Mouse (Mus musculus): ENCODE measurements around the gene Sprr2a2. TPM values are rescaled to one million over a fixed set of nuclear protein-coding genes. Genes with fewer than 3 reads are reported as not detected.
"Not testable (repeated sequence)": the region's sequence is repeated elsewhere in the genome, so short reads cannot be mapped to it uniquely, and the experiment has no call there.

The Sprr2a2 gene
- polyA plus RNA-seq (2012; rRNA removed): 14,912 and 26,019 TPM in 2 replicates

GRCm38 (mm10) chr3:92215569-92215968, at the start of gene Sprr2a2, which contains the start of gene Sprr2a1:
Gene Sprr2a2 (plus strand): TSS chr3:92215920.
Gene Sprr2a1 (plus strand): TSS chr3:92215799.
- not testable (repeated sequence) for DNase-seq (ENCODE audit: low spot score)

DNA sequence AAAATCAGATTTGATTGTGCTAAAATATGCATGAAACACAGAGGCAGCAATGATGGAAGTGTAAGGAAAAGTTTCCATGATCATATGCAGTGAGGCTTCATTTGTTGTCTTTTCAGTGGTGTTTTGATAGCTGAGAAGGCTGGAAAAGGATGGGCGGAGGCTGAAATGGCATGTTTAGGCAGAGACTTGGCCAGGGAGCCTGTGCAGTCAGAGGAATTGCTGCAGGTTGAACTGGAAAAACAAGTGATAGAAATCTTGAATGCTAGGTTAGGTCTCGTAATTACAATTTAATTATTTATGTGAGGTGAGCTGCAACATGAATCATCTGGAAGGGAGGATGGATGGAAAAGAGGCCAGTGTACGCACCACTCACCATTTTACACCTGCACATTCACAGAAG, 45.9 kb upstream of the Sprr2a2 start:
- DNase-seq (ENCODE audit: low spot score): no peak

DNA sequence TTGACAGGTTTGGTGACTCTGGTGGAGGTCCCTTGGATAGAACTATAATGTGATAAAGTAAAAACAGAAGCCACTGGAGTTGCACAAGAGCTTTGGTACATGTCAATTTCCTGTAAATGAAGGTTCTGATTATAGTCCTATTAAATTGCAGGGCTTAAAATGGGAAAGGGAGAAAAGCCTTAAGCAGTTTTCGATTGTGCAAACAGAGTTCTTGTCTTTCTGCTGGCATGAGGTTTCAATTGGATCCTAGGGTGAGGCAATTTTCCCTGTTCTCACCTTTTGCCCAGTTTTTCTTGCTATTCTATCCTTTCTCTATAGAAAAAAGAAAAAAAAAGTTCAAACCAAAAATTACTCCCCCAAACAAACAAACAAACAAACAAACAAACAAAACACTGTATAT, 38.8 kb upstream of the Sprr2a2 start:
- no peak for DNase-seq (ENCODE audit: low spot score)

DNA sequence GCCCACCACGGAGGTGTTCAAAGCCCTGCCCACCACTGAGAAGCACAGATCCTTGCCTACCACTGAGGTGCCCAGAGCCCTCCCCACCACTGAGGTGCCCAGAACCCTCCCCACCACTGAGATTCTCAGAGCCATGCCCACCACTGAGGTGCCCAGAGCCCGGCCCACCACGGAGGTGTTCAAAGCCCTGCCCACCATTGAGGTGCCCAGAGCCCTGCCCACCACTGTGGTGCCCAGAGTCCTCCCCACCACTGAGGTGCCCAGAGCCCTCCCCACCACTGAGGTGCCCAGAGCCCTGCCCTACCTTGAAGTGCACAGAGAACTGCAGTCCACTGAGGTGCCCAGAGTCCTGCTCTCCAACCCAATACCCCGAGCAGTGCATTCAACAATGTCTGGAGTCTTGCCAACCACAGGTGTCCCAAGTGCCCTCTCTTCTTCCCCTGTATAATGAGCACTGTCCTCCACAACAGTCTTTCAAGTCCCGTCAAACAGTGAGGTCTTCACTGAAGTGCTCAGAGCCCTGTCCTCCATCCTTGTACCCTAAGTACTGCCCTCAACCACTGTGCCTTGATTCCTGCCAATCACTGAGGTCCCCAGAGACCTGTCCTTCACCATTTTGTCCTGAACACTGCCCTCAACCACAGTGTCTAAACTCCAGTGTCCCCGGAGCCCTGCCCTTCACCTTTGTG, 20.1 kb upstream of the Sprr2a2 start:
- DNase-seq (ENCODE audit: low spot score): no peak

DNA sequence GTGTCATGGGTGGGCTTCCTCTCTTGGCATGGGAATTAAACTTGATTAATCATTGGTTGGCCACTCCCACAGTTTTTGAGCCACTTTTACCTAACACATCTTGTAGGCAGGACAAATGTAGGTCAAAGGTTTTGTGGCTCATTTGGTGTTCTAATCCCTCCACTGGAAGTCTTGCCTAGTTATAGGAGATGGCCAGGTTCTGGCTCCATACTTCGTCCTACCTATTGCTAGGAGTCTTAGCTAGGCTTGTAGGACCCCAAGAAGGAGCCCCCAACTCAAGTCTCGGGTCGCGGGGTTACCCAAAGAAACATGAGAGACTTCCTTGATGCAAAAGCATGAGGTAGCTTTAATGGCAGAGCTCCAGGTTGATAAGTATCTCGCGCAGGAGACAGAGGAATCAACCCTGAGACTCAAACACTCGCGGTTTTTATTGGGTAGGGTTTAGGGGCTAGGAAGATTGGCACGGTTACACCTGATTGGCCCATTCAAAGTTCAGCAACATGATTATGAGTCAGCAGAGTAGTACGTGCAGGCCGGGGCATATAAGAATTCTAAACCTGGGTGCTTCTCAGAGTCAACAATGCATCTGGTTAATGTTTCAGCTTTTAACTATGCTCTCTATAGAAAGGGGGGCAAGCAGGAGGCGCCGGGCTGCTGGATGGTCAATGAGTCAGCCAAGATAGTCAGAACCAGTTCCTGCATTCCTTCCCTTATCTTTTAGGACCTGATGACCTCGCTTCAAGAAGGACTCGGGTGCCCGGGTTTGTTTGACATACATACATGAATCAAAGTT, 4.4 kb upstream of the Sprr2a2 start:
- DNase-seq (ENCODE audit: low spot score): not testable (repeated sequence)

DNA sequence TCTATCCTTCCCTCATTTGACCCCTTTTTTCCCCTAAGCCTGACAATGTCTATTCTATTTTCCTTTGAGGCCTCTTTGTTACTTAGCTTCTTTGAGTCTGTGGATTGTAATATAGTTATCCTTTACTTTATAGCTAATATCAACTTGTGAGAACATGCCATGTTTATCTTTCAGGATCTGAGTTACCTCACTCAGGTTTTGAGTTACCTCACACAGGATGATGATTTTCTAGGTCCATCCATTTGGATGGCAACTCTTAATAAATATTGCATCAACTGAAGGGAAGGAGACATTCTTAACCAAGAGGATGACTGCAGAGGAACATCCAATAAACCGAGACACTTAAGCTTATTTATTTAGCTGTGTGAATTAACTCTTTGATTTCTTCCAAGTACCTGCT, 3.7 kb upstream of the Sprr2a2 start:
- DNase-seq (ENCODE audit: low spot score): not testable (repeated sequence)

DNA sequence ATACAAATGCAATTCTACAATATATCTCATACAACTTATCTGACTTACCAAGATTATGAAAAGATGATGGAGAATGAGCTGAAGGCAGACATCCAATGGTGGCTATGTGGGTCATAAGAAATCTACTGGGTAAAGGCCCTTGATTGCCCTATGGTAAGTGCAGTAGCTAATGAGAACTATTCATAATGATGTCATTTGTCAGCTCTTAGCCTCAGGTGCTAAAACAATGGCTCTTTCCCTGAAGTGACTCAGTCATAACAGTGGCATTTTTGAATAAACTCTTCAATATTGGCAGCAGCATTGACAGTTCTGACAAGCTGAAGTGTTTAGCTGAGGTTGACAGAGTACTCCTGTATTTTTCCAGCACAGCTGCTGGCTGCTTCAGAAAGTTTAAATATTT, 2.1 kb upstream of the Sprr2a2 start:
- DNase-seq (ENCODE audit: low spot score): not testable (repeated sequence)

DNA sequence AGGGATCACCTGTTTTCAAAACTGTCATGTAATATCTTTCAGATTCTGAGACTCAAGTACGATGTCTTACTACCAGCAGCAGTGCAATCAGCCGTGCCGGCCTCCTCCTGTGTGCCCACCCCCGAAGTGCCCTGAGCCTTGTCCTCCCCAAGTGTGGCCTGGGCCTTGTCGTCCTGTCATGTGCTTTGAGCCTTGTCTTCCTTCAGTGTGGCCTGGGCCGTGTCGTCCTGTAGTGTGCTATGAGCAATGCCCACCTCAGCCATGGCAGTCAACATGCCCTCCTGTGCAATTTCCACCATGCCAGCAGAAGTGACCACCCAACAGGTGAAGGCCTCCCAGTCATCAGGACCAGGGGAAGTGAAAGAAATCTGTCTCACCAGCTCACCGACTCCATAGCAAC, 3.3 kb downstream of the Sprr2a2 start:
- not testable (repeated sequence) for DNase-seq (ENCODE audit: low spot score)

- not testable (repeated sequence) for DNase-seq (ENCODE audit: low spot score)
Measured at GRCm38 (mm10) chr3:92223708-92224107, 8.0 kb downstream of the Sprr2a2 start.

DNA sequence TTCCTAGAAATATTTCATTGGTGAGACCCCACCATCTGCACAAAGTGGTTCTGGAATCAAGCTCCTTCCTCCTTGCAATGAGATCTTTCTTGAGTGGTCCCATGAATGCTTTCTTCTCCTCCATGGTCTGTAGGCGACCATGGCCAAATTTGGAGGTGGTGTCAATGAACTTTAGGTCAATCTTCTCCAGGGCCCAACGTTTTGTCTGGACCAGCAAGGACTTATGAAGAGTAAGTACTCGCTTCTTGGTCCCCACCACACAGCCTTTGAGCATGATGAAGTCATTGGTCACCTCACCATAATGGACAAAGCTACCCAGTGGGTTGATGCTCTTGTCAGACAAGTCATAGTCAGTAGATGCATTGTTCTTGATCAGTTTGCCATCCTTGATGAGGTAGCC, 11.7 kb downstream of the Sprr2a2 start:
- peak; percentile 18 for DNase-seq (ENCODE audit: low spot score)

DNA sequence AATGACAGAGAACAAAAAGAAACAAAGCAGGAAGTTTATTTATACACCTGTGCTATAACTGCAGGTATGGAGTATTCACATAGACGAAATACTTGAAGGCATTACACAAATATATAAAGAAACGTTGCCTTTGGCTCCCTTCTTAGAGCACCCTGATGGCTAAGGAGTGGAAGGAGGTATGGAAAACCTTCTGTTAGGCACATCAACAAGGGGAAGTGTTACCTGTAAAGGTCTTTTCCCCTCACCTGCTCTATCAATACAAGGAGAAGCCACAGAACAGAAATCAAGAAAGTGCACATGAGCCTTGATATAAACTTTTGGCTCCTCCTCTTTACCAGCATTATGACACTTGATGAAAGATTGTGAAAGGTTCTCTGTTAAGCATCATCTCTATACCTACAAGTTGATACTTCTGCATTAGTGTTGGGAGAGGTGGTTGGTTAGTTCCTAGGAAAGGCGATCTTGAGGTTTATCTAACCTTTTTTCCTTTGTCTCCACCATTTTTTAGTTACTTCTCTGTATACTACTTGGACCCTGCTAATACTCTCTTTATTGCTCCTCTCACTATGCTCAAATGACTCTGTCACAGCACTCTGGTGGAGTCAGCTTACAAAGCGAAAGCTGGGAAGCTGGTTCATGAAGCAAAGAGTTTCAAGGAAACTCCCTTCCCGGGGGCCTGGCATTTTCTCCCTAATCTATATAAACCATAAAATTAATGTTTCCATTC, 20.9 kb downstream of the Sprr2a2 start:
- DNase-seq (ENCODE audit: low spot score): not testable (repeated sequence)

- not testable (repeated sequence) for DNase-seq (ENCODE audit: low spot score)
Measured at GRCm38 (mm10) chr3:92238736-92239135, 23.0 kb downstream of the Sprr2a2 start.

DNA sequence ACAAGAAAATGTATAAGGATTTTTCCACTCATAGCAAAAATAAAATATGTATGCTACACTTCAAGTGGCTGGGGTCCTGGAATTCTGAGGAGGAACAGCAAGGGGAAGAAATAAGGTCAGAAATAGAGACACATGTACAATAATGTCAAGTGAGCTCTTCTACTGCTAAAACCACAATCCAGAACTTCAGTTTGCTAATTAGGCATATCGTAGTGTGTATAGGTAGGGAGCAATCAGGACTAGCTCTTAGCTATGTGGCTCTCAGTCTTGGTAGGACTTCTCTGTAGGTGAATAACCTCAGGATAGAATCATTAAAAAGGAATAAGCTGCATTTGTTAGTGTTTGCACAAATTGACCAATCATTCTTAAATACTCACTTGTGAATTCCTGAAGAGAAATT, 23.5 kb downstream of the Sprr2a2 start:
- DNase-seq (ENCODE audit: low spot score): not testable (repeated sequence)

GRCm38 (mm10) chr3:92244833-92245232, 29.1 kb downstream of the Sprr2a2 start:
- DNase-seq (ENCODE audit: low spot score): not testable (repeated sequence)

GRCm38 (mm10) chr3:92246245-92246644, 30.5 kb downstream of the Sprr2a2 start:
- DNase-seq (ENCODE audit: low spot score): not testable (repeated sequence)

GRCm38 (mm10) chr3:92248494-92248893, 32.8 kb downstream of the Sprr2a2 start:
- DNase-seq (ENCODE audit: low spot score): not testable (repeated sequence)

DNA sequence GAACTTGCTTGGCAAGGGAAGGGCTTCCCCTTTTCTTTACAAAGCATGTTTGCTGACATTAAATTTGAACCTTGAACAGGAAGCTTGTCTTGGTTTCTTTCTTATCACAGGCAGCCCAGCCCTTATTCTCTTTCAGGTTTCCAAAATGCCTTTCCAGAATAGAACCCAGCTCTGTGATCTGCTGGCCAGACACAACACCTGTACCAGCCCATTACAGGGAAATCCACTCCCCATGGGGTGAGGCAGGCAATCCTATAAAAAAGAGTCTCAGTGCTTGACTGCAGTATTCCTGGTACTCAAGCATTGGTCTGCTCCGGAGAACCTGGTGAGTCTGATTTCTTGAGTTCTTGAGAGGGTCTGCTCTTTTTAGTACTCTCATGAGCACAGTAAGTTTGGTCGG, 34.7 kb downstream of the Sprr2a2 start:
- DNase-seq (ENCODE audit: low spot score): not testable (repeated sequence)

- DNase-seq (ENCODE audit: low spot score): not testable (repeated sequence)
Measured at GRCm38 (mm10) chr3:92253860-92254259, 38.1 kb downstream of the Sprr2a2 start.

DNA sequence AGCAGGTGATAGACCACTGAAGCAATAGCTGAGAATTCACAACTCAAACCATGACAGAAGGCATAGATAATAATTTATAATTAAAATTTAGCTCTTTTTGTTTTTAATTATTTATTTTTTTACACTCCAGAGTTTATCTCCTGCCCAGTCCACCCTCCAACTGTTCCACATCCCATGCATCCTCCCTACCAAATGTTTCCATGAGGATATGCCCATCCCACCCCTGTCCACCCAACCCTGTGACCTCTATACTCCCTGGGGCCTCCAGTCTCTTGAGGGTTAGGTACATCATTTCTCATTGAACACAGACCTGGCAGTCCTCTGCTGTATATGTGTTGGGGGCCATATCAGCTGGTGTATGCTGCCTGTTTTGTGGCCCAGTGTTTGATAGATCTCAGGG, 42.8 kb downstream of the Sprr2a2 start:
- DNase-seq (ENCODE audit: low spot score): not testable (repeated sequence)

GRCm38 (mm10) chr3:92263462-92263861, 47.7 kb downstream of the Sprr2a2 start:
- not testable (repeated sequence) for DNase-seq (ENCODE audit: low spot score)

- DNase-seq (ENCODE audit: low spot score): not testable (repeated sequence)
Measured at GRCm38 (mm10) chr3:92271414-92271985, 55.8 kb downstream of the Sprr2a2 start.

DNA sequence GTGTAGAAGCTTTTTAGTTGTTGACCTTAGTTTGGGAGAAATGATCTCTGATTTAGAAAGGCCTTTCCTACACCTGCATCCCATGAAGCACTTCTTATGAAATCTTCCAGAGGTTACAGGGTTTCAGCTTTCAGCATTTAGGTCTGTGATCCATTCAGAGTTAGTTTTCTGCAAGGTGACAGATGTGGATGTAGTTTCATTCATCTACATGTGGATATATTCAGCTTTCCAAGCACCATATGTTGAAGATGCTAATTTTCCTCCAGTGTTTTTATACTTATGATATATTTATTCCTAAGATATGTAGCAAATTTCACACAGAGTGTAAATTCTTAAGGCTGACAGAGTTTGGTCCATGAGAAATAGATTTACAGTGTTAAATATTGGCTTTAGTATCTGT, 57.8 kb downstream of the Sprr2a2 start:
- DNase-seq (ENCODE audit: low spot score): not testable (repeated sequence)

Measured in urinary bladder, adult 2 months (tissue).